Mouse (Mus musculus) forelimb bud, embryonic 11.5 days (tissue): ENCODE measurements around the gene Srrd.

Source experiments
- DNase-seq: peaks from one replicate; pipeline ENCODE4 v3.0.0-alpha.2; 2012; ENCODE audit warnings: low read depth, low spot score

Gene Srrd

GRCm38 (mm10) chr5:112317328-112317727 lies 25.5 kb downstream of the Srrd start:
- no peak for DNase-seq

GRCm38 (mm10) chr5:112316468-112316867 lies 26.4 kb downstream of the Srrd start:
- DNase-seq, result no peak

- no peak for DNase-seq
Observed at GRCm38 (mm10) chr5:112313222-112313885, 29.5 kb downstream of the Srrd start.

GRCm38 (mm10) chr5:112305842-112306241 lies 37.0 kb downstream of the Srrd start:
- DNase-seq, result no peak

GRCm38 (mm10) chr5:112302310-112302709 lies 40.5 kb downstream of the Srrd start:
- DNase-seq, result no peak

- no peak for DNase-seq
Observed at GRCm38 (mm10) chr5:112301694-112302093, 41.1 kb downstream of the Srrd start.

GRCm38 (mm10) chr5:112300721-112301308 lies 42.0 kb downstream of the Srrd start:
- no peak for DNase-seq

- no peak for DNase-seq
Observed at GRCm38 (mm10) chr5:112300112-112300511, 42.7 kb downstream of the Srrd start.

- DNase-seq, result no peak
Observed at GRCm38 (mm10) chr5:112299399-112299798, 43.4 kb downstream of the Srrd start.

- no peak for DNase-seq
Observed at GRCm38 (mm10) chr5:112298226-112298988, 44.4 kb downstream of the Srrd start.

- no peak for DNase-seq
Observed at GRCm38 (mm10) chr5:112297257-112297656, 45.6 kb downstream of the Srrd start.

GRCm38 (mm10) chr5:112296404-112297181 lies 46.2 kb downstream of the Srrd start:
- DNase-seq, result no peak

GRCm38 (mm10) chr5:112295564-112295963 lies 47.3 kb downstream of the Srrd start:
- no peak for DNase-seq

- DNase-seq, result no peak
Observed at GRCm38 (mm10) chr5:112295162-112295561, 47.7 kb downstream of the Srrd start.

GRCm38 (mm10) chr5:112294696-112295095 lies 48.1 kb downstream of the Srrd start:
- no peak for DNase-seq

GRCm38 (mm10) chr5:112293800-112294199 lies 49.0 kb downstream of the Srrd start:
- no peak for DNase-seq

GRCm38 (mm10) chr5:112292343-112292980 lies 50.4 kb downstream of the Srrd start:
- no peak for DNase-seq

GRCm38 (mm10) chr5:112291866-112292265 lies 51.0 kb downstream of the Srrd start:
- no peak for DNase-seq

GRCm38 (mm10) chr5:112290536-112290880 lies 52.3 kb downstream of the Srrd start:
- no peak for DNase-seq

GRCm38 (mm10) chr5:112289819-112290535 lies 52.9 kb downstream of the Srrd start:
- no peak for DNase-seq

GRCm38 (mm10) chr5:112289236-112289635 lies 53.6 kb downstream of the Srrd start:
- DNase-seq, result no peak
